Mouse (Mus musculus): ENCODE measurements around the gene Rorb. TPM values are rescaled to one million over a fixed set of nuclear protein-coding genes. Genes with fewer than 3 reads are reported as not detected.

The Rorb gene
- polyA plus RNA-seq (2012; rRNA removed; ENCODE audit: low replicate concordance) = 0.07 and 3.8 TPM in 2 replicates

DNA sequence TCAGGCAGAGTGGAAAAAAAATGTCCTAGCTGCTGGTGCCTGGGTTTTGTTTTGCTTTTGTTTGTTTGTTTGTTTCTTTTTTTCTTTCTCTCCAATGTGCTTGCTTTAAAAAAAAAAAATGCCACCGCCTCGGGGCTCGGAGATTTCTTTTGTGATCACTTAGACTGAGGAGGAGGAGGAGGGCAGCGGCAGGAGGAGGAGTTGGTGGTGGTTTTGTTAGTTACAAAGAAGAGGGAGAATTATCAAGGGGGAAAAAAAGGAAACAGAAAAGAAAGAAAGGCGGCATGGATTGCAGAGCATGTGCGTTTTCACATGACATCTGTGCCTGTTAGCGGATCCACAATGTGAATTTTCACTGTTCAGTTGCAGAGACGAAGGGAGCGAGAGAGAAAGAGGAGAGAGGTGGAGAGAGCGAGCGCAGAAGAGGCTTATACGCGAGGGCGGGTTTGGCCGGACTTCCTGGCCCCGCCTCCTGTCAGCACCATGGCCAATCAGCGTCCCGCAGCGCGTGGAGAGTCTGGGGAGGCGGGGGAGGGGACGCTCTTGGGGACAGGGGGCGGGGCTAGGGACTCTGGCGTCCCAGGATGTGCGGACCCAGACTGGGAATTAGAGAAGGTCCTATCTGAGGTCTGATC is at the start of gene Rorb:
Rorb (minus strand) TSS at position 404 of the 635 bp plus-strand sequence.

